Mouse (Mus musculus) left cerebral cortex, adult 9 months (tissue): ENCODE data around the gene Actn1.

Source experiments
- DNase-seq, 2 experiments: peaks; one replicate each; pipeline ENCODE4 v3.0.0; 2022; ENCODE audit warnings: low spot score in 2 of 2

The Actn1 gene

DNA sequence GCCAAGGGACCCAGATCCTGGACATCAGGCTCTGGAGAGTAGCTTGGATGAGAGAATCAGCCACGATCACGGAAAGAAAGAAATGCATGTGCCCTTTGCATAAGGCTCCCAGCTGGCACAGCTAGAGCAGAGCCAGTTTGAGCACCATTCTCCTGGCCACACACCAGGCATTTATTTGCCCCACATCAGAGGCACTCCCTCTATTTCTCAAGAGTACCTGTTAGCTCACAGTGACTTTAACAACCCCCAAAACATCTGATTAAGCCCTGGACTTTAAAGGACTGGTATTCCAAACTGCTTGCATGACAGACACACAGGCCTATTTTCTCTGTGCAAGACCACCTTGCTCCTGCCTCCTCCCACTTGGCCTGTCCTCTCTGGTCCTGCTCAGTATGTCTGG, 78.3 kb downstream of the Actn1 start:
- no peak for DNase-seq

DNA sequence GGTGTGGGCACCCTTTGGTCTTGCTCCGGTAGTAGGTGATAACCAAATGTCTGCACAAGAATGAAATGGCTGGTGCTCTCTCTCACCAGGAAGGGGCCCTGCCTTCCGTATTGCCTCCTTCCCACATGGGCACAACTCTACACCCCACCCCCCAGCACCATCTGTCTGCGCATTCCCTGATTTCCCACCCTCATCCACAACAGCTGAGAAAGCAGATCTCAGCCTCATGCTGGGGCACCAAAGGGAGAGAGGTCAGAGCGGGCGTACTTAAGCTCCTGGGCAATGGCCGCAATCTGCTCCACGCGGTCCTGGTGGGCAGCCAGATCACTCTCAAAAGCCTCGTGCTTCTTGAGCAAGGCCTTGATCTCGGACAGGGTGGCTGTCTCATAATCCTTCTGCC, 82.1 kb downstream of the Actn1 start:
- no peak for DNase-seq

GRCm38 (mm10) chr12:80168736-80169135, 91.4 kb downstream of the Actn1 start:
- no peak for DNase-seq

GRCm38 (mm10) chr12:80168178-80168686, 91.9 kb downstream of the Actn1 start:
- peak; percentile 42 to 87 for DNase-seq

GRCm38 (mm10) chr12:80167321-80167720, 92.8 kb downstream of the Actn1 start:
- DNase-seq: no peak

DNA sequence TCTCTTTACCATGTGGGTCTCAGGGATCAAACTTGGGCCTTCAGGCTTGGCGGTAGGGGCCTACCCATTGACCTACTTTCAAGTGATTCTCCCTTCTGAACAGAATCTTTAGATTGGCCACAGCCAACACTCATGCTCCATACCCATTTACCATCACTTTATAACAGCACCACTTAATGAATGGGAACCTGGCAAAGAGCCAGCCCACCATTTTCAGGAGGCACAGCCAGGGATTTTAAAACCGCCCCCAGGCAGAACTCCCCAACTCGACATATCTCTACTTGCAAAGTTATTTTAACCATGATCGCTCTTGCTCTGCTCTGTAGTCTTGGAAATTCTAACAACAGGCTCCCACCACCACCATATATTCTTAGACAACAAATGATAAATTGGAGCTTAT, 93.5 kb downstream of the Actn1 start:
- no peak for DNase-seq

- no peak for DNase-seq
These were observed 95.6 kb downstream of the Actn1 start for GRCm38 (mm10) chr12:80164526-80164925.

DNA sequence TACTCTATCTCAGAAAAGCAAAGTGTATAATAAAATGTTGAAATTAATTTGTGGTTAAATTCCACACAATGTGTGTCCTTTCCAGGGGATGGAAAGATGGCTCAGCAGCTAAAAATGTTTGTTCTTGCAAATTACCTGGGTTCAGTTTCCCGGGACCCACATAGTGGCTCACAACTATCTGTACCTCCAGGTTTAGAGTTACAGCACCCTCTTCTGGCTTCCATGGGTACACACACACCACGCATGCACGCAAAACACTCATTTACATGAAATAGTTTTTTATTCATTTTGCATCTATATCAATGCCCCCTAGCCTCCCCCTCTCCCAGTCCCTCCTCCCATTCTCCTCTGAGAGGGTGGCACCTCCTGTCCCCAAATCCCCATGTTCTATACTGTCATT, 97.7 kb downstream of the Actn1 start:
- DNase-seq: no peak

- no peak for DNase-seq
These were observed 102.5 kb downstream of the Actn1 start for GRCm38 (mm10) chr12:80157675-80158074.

GRCm38 (mm10) chr12:80153687-80154326, 106.4 kb downstream of the Actn1 start:
- peak in 1 of 2 experiments; percentile 52 for DNase-seq

- no peak for DNase-seq
These were observed 107.1 kb downstream of the Actn1 start for GRCm38 (mm10) chr12:80153078-80153477.

- no peak for DNase-seq
These were observed 108.3 kb downstream of the Actn1 start for GRCm38 (mm10) chr12:80151821-80152220.

DNA sequence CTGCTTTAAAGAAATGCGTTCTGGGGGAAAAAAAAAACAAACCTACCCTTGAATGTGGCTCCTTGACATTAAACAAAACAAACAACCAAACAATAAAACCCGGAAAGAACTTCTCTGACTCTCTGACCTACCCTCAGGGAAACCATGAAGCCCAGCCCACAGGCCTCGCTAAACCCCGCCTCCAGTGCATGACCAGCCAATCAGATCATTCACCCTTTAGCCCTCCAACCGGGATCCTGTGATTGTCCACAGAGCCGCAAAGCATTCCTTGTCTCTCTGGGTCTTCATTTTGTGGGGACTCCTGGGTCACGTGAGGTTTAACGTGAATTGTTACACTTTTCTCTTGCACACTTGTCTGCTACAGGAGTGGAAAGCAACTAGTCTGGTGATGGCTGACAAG, 109.5 kb downstream of the Actn1 start:
- no peak for DNase-seq

GRCm38 (mm10) chr12:80147563-80148214, 112.5 kb downstream of the Actn1 start:
- no peak for DNase-seq

DNA sequence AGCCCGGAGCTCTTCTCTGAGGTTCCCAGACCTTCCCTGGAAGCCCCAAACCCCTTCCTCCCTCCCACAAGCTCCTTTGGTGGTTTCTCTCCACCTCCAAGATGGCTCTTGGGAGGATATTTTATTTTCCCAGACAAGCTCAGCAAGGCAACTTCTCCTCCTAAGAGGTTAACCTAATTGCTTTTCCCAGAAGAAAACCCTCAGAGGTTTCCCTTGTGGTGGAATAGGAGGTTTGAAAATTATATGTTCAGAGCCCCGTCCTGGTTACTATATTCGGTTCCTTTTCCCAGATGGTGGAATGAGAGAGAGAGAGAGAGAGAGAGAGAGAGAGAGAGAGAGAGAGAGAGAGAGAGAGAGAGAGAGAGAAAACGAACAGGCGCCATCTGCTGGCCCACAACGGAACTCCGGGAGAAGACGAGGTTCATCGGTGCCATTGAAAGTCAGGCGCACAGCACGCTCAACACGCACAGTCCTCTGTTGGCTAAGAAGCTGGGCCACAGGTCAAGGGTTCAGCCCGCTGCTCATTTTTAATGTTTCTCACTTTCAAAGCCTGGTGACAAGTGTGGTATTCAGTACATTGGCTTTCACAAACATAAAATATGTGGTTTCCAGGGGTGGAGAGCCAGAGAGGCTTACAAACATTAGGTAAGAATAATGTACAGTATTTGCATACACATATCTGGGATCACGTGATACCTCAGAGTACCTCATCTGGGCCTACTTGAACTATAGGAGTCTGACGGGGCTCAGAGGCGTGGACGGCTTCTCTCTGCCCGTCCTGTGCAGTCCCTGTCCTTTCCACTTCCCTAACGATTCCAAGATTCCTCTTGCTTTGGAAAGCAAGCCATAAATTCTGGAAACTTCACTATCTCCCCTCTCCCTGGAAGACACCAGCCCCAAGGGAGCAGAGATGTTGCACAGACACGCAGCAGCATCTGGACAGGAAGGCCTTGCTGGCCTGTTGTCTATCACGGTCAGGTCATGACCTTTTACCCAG, 113.6 kb downstream of the Actn1 start:
- peak in 1 of 2 experiments; percentile 66 for DNase-seq

DNA sequence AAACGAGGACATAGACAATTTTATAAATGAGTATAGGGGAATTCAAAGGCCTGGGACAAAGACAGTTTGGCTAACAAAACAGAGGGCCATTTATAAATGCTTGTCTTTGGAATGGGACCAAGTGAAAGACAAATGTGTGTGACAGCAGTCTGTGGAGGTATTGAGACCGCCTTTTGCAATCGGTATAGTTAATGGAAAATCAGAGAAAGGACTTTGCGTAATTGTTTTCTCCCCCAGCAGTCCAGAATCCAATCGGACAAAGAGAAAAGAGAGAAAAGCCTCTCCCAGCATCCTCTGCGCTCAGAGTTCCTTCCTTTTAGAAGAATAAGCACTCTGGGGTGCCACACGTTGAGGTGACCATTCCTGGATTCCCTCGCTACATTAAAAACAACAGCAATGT, 114.8 kb downstream of the Actn1 start:
- DNase-seq: no peak

GRCm38 (mm10) chr12:80144846-80145245, 115.3 kb downstream of the Actn1 start:
- DNase-seq: no peak

GRCm38 (mm10) chr12:80141470-80141869, 118.7 kb downstream of the Actn1 start:
- DNase-seq: peak in 1 of 2 experiments; percentile 52

- no peak for DNase-seq
These were observed 119.2 kb downstream of the Actn1 start for GRCm38 (mm10) chr12:80141011-80141410.

- DNase-seq: no peak
These were observed 122.4 kb downstream of the Actn1 start for GRCm38 (mm10) chr12:80137744-80138143.

GRCm38 (mm10) chr12:80137246-80137645, 122.9 kb downstream of the Actn1 start:
- no peak for DNase-seq

DNA sequence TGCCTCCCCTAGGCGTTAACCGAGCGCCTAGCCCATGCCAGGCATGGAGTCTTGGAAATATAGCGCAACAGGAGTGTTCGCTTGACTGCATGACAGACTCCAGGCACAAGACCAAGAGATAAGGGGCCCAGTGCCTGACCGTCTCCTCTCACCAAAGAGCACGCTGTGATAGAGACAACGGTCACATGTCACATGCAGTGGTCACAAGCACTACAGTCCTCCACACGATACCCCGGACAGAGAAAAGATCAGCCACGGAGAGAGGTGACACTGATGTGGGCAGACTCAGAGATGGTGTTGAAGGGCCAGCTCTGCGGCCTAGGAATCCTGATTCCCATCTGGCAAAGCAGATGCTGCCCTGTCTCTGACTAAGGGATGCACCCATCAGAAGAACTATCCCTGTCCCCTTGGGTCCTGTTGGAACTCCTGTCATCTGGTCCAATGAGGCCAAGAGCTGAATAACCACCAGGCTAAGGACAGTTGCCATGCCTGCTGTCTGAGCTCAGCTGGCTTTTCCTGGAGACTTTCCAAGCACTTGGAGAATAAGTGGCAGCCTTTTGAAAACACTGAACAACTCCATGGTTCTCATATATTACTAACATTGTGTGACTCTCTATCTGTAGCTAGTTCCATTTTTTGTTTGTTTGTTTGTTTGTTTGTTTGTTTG, 123.8 kb downstream of the Actn1 start:
- DNase-seq: no peak
